Mouse (Mus musculus) thymus, adult 18-20 months (tissue): ENCODE results near the gene Thap11.

Experiments used
- DNase-seq, 2 experiments: peaks; one replicate each; pipeline ENCODE4 v3.0.0; 2022; ENCODE audit warnings: mixed read lengths in 2 of 2

Gene Thap11

GRCm38 (mm10) chr8:105853178-105853577, 1.8 kb upstream of the Thap11 start, which contains the start of gene Cenpt:
Cenpt (minus strand) TSS chr8:105853278.
- DNase-seq = no peak

DNA sequence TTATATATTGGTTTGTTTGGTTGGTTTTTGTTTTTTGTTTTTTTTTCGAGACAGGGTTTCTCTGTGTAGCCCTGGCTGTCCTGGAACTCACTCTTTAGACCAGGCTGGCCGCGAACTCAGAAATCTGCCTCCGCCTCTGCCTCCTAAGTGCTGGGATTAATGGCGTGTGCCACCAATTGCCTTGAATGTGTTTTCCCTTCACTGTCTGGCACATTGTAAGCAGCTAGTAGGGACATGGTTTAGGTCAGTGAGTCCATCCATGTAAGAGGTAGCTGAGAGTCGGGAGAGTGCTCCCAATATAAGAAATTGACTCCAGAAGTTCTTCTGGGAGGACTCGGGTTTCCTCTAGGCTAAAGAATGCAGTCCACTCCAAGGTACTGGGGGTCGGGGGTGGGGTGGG, 629 bp upstream of the Thap11 start:
- peak in 1 of 2 experiments; percentile 18 for DNase-seq

GRCm38 (mm10) chr8:105855248-105856167, 576 bp downstream of the Thap11 start:
- peak; percentile 38 to 49 for DNase-seq

DNA sequence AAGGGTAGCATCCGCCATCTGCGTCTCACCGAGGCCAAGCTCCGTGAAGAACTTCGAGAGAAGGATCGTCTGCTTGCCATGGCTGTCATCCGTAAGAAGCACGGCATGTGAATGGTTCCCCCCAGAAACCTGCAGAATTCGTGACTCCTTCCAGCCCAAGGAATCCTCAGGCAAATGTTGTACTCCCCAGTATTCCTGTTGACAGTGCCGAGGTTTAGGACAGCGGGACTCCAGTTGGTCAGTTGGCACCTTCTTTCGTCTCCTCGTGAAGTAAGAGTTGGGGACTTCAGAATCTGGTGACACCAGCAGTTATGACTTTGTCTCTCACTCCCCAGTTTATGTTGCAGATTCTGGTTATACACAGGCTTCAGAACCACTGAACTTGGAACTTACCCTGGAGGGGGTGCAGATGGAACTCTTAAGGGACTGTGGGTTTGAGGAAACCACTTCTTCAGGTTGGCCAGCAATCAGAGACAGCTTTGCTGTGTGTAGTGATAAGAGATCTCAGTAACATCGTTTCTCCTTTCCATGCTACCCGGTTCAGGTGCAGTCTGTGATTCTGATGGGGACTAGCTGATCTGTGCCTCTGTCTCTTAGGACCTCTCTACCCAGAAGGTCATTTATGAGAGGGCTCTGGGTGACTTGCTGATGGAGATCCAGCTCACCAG, 1.4 kb downstream of the Thap11 start:
- DNase-seq = no peak

DNA sequence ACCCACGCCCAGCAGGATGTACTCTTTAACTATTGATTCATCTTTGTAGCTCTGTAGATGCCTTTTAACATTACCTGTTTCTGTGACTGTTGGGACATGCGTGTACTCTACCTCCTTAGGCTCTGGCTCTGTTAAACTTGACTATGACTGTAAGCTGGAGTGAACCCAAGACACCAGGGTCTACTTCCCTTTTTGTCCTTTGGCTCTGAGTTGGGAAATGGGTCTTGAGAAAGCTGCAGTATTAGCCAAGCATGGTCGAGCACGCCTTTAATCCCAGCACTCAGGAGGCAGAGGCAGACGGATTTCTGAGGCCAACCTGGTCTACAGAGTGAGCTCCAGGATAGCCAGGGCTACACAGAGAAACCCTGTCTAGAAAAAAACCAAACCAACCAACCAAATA, 3.6 kb downstream of the Thap11 start:
- DNase-seq = no peak

DNA sequence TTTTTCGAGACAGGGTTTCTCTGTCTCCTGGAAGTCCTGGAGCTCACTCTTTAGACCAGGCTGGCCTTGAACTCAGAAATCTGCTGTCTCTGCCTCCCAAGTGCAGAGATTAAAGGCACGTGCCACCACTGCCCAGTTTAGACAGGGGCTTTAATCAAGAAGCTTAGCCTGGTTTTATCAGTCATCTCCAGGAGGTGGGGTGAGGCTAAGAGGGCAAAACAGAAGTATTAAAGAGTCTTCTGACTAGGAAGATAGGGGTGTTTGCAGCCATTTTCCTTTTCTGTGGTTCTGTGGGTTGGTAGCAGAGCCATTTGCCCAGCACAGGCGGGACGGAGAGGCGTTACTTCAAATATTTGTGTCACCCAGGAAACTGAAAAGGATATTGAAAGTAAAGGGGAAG, 4.4 kb downstream of the Thap11 start:
- no peak for DNase-seq

- peak; percentile 93 to 95 for DNase-seq
Measured at GRCm38 (mm10) chr8:105860143-105860981, 5.4 kb downstream of the Thap11 start, which contains the start of gene Nutf2. Nutf2 (plus strand) TSS chr8:105860580.

DNA sequence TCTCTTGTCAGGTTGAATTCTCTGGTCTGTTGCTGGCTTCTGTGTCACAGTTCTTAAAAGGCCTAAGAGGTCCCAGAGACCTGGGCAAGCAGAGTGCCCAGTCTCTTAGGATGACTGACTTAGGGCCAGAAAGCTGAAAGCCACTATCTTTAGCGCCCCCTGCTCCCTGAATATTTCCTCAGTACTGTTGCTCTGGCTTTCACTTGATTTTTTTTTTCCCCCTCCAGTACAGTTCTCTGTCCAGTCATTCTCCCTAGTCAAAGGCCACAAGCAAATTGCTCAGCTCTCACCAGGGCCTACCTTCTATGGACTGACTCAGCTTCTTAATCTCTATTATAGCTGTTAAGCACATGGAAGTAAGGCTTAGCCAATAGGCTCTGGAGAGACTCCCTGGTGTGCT, 7.0 kb downstream of the Thap11 start:
- no peak for DNase-seq

- DNase-seq = no peak
Measured at GRCm38 (mm10) chr8:105866364-105867029, 11.6 kb downstream of the Thap11 start.

- DNase-seq = no peak
Measured at GRCm38 (mm10) chr8:105874301-105874700, 19.4 kb downstream of the Thap11 start.

- DNase-seq = peak; percentile 55 to 70
Measured at GRCm38 (mm10) chr8:105880754-105881520, 26.0 kb downstream of the Thap11 start, which contains the start of gene Edc4. Edc4 (plus strand) TSS chr8:105880881.

DNA sequence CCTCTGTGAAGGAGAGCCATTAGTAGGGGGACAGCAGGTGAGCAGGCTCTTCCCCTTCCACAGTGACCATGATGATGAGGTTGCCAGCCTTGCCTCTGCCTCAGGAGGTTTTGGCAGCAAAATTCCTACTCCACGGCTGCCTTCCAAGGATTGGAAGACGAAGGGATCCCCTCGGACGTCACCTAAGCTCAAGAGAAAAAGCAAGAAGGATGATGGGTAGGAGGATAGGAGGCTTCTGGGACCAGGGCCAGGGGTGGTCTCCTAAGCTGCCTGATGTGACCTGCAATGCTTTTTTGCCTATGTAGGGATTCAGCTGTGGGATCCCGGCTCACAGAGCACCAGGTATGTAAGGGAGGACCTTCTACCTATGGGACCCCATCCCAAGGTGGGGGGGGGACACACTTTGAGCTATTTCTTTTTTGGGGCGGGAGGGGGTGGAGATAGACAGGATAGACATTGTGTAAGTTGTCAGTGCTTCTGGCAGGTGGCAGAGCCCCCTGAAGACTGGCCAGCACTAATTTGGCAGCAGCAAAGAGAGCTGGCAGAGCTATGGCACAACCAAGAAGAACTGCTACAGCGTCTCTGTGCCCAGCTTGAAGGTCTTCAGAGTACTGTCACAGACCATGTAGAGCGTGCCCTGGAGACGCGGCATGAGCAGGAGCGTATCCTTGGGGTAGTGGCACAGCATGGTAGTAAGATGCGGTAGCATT, 35.0 kb downstream of the Thap11 start:
- no peak for DNase-seq

GRCm38 (mm10) chr8:105890870-105891269, 35.9 kb downstream of the Thap11 start:
- no peak for DNase-seq

- DNase-seq = no peak
Measured at GRCm38 (mm10) chr8:105892432-105892831, 37.5 kb downstream of the Thap11 start.

- no peak for DNase-seq
Measured at GRCm38 (mm10) chr8:105893339-105893738, 38.4 kb downstream of the Thap11 start, which contains the start of gene Nrn1l. Nrn1l (plus strand) TSS chr8:105893567.

DNA sequence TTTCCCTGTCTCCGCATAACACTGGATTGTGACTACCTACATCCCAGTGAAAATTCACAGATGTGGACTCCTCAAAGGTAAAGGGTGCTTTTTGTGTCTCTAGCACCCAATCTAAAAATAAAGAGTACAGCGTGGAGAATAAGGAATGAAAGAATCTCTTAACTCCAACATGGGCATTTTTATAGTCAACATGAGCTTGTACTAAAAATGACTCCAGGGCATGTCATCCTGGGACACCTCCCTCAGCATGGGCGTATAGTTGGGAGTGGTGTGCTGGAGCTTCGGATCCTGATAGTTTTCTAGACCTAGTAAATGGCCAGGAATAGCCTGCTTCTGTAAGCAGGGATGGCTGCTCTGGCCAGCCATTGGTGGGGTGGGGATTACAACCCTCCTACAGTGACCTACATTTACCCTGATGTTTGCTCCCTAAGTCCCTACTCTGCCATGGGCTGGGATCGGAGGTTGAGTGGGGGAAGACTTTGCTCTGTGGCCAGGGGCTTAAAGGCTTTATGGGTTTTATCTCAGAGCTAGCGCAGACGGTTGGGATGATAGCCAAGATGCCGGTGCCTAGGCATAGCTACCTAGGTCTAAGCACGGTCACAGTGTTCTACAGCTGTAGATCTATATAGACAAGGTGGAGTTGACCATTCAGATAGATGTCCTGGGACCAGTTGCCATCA, 43.0 kb downstream of the Thap11 start:
- no peak for DNase-seq

DNA sequence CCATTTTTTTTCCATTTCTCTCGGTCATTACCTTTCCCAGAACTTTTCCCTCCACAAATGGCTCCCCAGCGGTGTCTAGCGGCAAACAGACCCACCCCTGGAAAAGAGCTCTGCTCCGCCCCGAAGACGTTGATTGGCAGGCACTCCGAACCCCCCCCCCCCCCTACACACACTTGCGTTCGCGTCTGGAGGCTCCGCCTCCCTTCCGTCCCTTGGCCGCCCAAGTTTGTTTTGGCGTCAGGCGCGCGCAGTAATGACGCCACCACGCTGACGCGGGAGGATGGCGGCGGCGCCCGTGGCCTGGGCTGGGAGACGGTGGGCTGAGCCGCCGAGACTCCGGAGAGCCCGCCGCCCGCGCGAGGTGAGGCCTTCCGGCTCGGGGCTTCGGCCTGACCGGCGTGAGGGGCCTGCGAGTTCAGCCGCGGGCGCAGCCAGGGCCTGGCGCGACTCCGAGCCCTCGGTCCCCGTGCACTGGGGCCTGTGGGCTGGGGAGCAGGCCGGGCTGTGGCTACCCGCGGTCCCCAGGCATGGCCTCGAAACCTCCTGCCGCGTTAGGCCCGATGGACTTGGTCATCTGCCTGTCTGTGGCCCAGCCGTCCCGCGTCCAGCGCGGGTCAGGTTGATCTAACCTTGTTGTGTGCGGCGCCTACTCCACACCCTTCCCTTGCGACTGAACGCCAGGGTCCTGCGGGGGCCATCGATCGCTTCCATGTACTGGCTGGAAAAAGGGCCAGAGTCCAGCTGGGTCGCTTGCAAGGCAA, 45.4 kb downstream of the Thap11 start, which contains the start of gene Pskh1:
Gene Pskh1, plus strand, starts transcription at position 262 of the 761 bp plus-strand sequence.
- DNase-seq = peak; percentile 82 to 84

DNA sequence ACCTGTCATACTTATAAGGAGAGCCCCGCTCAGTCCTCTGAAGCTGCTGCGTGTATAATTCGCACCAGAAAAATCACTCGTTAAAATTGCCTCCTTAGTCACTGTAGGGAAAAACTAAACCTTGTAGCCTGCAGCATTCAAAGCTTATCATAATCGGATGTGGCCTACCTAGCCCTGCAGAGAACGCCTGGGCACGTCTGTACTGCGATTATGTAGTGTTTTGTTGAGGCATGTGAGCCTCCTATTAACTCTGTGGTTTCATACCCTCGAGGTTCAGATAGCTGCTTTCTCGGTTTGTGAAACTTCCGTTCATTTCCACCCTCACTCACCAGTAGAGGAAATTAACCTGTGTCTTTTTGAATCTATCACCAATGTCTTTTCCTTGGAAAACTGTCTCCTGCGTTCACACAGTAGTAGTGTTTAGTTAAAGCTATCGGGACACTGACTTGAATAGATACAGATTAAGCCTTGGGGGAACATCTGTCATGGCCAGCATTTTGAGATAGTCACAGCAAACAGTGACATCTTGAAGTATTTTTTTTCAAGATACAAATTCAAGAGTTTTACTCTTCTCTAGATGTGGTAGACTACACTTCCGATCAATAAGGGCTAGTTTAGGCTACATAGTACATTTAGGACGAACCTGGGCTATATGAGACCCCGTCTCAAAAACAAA, 46.1 kb downstream of the Thap11 start:
- no peak for DNase-seq
